Mouse (Mus musculus): Measurements from ENCODE around the gene Sst.

DNA sequence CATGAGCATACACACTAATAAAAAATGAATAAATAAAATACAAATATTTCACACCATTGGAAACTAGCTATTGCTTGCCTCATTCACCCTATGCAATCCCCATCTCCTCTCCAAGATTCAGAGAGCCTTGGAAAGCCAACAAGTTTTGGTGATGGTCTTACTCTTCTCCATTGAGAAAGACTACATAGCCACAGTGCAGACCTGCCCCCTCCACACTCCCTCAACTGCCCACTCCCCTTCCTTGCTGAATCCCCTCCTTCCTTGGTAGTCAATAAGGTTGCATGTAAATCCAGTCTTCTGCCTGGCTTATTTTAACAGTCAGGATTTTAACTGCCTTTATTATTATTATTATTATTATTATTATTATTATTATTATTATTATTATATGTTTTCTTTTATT is 41.6 kb downstream of the Sst start:
- no peak for TF ChIP-seq CTCF (IDR thresholded peaks at IDR 0.05; ENCODE audit: insufficient read depth, low read depth, low read length)
- no peak for TF ChIP-seq POLR2A (IDR thresholded peaks at IDR 0.05; ENCODE audit: insufficient read depth, low read depth, low read length)

Data from olfactory bulb, adult 2 months (tissue).